Mouse (Mus musculus) lung, postnatal 0 days (tissue): ENCODE data around the gene Ncf2.

ENCODE experiments used
- CTCF ChIP-seq: IDR thresholded peaks from 2 replicates; pipeline ENCODE4 v1.5.1; 2016; ENCODE audit warnings: antibody characterized with exemption, mild to moderate bottlenecking
- EP300 ChIP-seq: IDR thresholded peaks from 2 replicates; pipeline ENCODE4 v1.6.1; 2016; ENCODE audit warnings: antibody characterized with exemption, mild to moderate bottlenecking, control low read depth

DNA sequence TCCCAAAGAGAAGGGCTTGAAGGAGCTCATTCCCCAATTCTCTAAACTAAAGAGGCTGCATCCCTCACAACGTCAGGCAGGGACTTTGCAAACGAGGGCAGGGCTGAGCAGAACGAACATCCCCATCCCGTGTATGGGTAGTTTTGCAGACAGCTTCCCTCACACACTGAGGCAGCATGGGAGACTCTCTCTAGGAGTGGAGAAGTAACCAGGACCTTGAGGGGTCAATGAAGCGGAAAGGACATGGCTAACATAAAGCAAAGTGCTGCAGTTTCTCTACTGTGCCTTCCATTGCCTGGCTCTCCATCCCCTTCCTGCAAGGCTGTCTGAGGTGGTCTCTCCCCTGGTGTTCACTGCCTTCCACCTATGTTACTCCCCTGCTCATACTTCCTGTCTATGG, 28.2 kb downstream of the Ncf2 start:
- no peak for TF ChIP-seq CTCF
- TF ChIP-seq EP300, result no peak
